Mouse (Mus musculus): Measurements from ENCODE around the gene Gm8251. TPM values are rescaled to one million over a fixed set of nuclear protein-coding genes. Genes with fewer than 3 reads are reported as not detected.

Gene Gm8251
- polyA plus RNA-seq, 1 experiment: 0.92 TPM

DNA sequence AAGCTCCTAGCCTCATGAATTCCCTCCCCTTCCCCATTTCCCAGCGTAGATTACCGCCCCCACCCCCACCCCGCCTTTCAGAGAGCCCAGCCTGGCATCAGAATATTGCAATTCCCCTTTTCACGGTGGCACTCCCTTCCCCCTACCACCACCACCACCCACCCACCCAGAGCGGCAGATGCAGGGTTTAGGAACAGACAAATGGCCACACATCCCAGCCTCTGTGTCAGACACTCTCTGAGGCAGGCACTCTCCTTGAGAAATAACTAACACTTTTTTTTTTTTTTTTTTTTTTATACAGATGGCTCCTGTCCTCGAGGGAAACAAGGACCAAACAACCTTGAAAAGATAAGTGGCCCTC, 19.2 kb downstream of the Gm8251 start:
- Histone ChIP-seq H3K4me1 (ENCODE audit: control insufficient read depth, insufficient read depth, low read length) (no peaks in the 10 kb centered on the region; the same call in 1 of the 2 replicates), H3K27ac (ENCODE audit: control insufficient read depth, insufficient read depth, low read depth, low read length, poor library complexity) (no peak overlapping the region), H3K4me3 (replicated peaks; ENCODE audit: control insufficient read depth, low read depth, low read length) (peak overlapping the region; percentile 55)
- 6% methylated on average over 6 of the region's 6 CpGs for WGBS
- no peak for TF ChIP-seq POLR2A (IDR thresholded peaks at IDR 0.05; ENCODE audit: borderline replicate concordance, control insufficient read depth, low read depth, low read length)
- TF ChIP-seq CTCF (IDR thresholded peaks at IDR 0.05; ENCODE audit: control insufficient read depth, insufficient read depth, low read length): no peak

DNA sequence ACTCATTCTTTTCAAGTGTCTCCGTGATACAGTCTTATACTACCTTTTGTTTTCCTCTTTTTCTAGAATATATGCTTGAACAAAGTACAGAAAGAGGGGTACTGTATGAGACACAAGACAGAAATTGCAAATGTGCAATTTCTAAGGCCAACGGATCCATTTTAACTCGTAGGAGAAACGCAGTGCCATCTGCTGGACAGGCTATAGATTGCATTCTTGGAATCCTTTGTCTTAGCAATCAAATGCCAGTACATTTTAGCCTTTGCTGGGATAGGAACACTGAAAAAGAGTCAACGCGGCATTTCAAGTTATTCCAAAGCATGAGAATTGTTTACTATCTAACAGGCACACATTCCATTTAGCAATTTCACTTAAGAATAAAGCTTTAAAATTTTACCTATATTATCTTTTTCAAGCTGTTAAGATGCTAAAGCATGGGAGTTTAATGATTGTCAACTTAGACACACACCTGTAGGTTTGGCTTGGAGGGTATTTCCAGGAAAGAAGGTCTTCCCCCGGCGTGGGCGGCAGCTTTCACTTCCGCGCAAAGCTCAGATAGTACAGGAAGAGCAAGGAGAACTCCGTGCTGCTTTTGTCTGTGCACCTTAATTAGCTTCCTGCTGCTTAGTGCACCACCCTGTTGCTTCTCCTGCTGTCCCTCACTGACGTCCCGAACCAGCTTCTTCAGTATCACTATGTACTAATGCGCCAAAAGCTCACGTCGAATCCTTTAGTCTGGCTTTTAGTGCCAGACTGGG, 19.8 kb downstream of the Gm8251 start:
- Histone ChIP-seq H3K4me1 (ENCODE audit: control insufficient read depth, insufficient read depth, low read length) (no peaks in the 10 kb centered on the region; the same call in 1 of the 2 replicates), H3K4me3 (replicated peaks; ENCODE audit: control insufficient read depth, low read depth, low read length) (peak overlapping the region; percentile 55)
- no peak for TF ChIP-seq POLR2A (IDR thresholded peaks at IDR 0.05; ENCODE audit: borderline replicate concordance, control insufficient read depth, low read depth, low read length)
- peak; percentile 47; the same call in 1 of the 2 replicates for TF ChIP-seq CTCF (IDR thresholded peaks at IDR 0.05; ENCODE audit: control insufficient read depth, insufficient read depth, low read length)

DNA sequence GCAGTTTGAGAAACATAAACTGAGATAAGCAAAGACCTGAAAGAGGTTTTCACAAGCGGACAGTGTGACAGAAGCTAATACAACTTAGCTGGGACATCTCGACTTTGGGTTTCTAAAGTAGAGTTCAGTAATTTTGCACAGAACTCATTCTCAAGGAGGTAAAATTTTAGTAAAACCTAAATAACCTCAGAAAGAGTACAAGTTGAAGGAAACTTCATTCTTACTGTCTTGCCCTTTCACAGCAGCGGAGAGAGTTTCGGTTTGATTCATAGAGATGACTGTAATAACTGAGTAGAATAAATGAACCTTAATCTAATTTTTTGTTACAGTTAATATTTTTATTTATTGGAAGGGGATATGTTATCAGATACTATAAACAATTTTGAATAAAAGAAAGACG, 28.8 kb downstream of the Gm8251 start:
- 84% methylated on average over 5 of the region's 5 CpGs for WGBS
- TF ChIP-seq POLR2A (IDR thresholded peaks at IDR 0.05; ENCODE audit: borderline replicate concordance, control insufficient read depth, low read depth, low read length): no peak
- TF ChIP-seq CTCF (IDR thresholded peaks at IDR 0.05; ENCODE audit: control insufficient read depth, insufficient read depth, low read length): no peak
- Histone ChIP-seq H3K4me1 (ENCODE audit: control insufficient read depth, insufficient read depth, low read length) (no peaks in the 10 kb centered on the region), H3K4me3 (replicated peaks; ENCODE audit: control insufficient read depth, low read depth, low read length) (no peak overlapping the region), H3K27ac (ENCODE audit: control insufficient read depth, insufficient read depth, low read depth, low read length, poor library complexity) (no peak overlapping the region)

More for the DNA sequence above, 19.8 kb downstream of the Gm8251 start:
- WGBS: under 1% methylated on average over 17 of the region's 17 CpGs
- H3K27ac ChIP-seq (ENCODE audit: control insufficient read depth, insufficient read depth, low read depth, low read length, poor library complexity): no peak overlapping the region

DNA sequence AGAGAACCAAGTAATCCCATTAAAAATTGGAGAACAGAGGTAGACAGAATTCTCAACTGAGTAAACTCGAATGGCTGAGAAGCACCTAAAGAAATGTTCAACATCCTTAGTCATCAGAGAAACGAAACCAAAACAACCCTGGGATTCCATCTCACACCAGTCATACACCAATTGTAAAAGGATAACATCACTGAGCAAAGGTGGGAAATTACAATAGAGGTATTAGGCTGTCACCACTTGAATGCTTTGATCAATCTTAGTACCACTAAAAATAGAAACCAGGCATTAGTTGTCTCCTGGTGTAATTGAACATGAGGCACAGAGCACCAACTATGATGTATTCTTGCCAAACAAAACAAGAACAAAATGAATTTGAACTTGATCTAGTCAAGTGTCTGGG, 29.5 kb downstream of the Gm8251 start:
- 59% methylated on average over 2 of the region's 2 CpGs for WGBS

DNA sequence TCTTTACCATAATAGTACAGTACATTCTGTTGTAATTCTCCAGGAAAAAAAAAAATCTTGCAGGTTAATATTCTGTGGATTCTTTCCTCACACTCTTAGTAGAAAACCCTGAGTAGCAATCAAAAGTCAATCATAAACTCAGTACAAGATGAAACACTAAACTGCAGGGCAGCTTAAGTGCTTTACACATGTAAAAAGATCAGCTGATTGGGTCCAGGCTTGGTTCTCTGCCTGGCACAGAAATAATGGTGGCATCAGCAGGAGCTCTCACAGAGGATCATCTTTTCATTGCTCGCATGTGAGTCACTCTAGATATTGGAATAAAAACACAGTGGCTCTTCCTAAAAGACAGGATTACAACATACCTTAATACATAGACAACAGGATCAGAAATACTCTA, 34.1 kb downstream of the Gm8251 start:
- H3K4me3 ChIP-seq (replicated peaks; ENCODE audit: control insufficient read depth, low read depth, low read length): no peak overlapping the region
- 75% methylated on average over 1 of the region's 1 CpGs for WGBS
- TF ChIP-seq CTCF (IDR thresholded peaks at IDR 0.05; ENCODE audit: control insufficient read depth, insufficient read depth, low read length) (no peak), POLR2A (IDR thresholded peaks at IDR 0.05; ENCODE audit: borderline replicate concordance, control insufficient read depth, low read depth, low read length) (no peak)
- no peak overlapping the region for H3K27ac ChIP-seq (ENCODE audit: control insufficient read depth, insufficient read depth, low read depth, low read length, poor library complexity)
- no peaks in the 10 kb centered on the region for H3K4me1 ChIP-seq (ENCODE audit: control insufficient read depth, insufficient read depth, low read length)

More for the DNA sequence above, 29.5 kb downstream of the Gm8251 start:
- Histone ChIP-seq H3K4me1 (ENCODE audit: control insufficient read depth, insufficient read depth, low read length) (no peaks in the 10 kb centered on the region), H3K4me3 (replicated peaks; ENCODE audit: control insufficient read depth, low read depth, low read length) (no peak overlapping the region), H3K27ac (ENCODE audit: control insufficient read depth, insufficient read depth, low read depth, low read length, poor library complexity) (no peak overlapping the region)
- TF ChIP-seq CTCF (IDR thresholded peaks at IDR 0.05; ENCODE audit: control insufficient read depth, insufficient read depth, low read length) (no peak), POLR2A (IDR thresholded peaks at IDR 0.05; ENCODE audit: borderline replicate concordance, control insufficient read depth, low read depth, low read length) (no peak)

DNA sequence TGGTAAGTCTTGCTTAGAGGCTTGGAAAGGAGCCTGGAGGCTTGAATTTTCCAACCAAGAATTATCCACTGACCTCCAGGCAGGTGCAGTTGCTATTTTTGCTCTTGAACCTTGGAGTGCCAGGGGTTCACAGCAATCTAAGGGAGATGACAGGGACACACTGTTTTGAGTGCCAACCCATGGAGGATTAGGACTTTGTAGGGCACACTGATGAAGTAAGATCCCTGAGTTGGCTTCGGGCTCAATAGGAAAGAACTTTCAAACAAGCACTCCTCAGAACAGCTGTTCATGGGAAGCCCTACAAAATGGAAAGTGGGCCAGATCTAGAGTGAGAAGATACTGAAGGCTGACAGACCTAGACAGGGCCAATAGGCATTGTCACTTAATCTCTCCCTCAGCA, 39.1 kb downstream of the Gm8251 start:
- 82% methylated on average over 1 of the region's 1 CpGs for WGBS
- TF ChIP-seq CTCF (IDR thresholded peaks at IDR 0.05; ENCODE audit: control insufficient read depth, insufficient read depth, low read length) (no peak), POLR2A (IDR thresholded peaks at IDR 0.05; ENCODE audit: borderline replicate concordance, control insufficient read depth, low read depth, low read length) (no peak)
- no peak overlapping the region for H3K4me3 ChIP-seq (replicated peaks; ENCODE audit: control insufficient read depth, low read depth, low read length)

DNA sequence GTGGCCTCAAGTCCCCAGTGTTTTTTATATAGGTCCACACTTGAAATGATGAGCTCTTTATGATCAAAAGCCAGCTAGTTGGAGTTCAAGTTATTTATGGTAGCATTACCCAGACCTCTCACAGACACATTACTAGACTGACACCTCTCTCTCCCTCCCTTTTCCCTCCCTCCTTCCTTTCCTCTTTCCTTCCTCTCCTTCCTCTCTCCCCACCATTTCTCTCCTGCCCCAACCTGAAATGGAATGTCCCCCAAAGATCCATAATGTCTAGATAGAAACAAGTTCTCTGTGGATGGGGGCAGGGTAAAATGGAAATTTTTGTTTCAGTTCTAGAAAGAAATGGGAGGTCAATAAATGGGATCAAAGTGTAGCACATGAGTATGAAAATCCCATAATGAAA, 41.8 kb downstream of the Gm8251 start, which contains the start of gene Mettl21c:
TSS of gene Mettl21c (minus strand) at position 101 of the 400 bp plus-strand sequence.
- H3K4me1 ChIP-seq (ENCODE audit: control insufficient read depth, insufficient read depth, low read length): no peaks in the 10 kb centered on the region
- H3K4me3 ChIP-seq (replicated peaks; ENCODE audit: control insufficient read depth, low read depth, low read length): no peak within 1 kb of the TSS
- no peak for TF ChIP-seq CTCF (IDR thresholded peaks at IDR 0.05; ENCODE audit: control insufficient read depth, insufficient read depth, low read length)
- no peak for TF ChIP-seq POLR2A (IDR thresholded peaks at IDR 0.05; ENCODE audit: borderline replicate concordance, control insufficient read depth, low read depth, low read length)
- no peak within 1 kb of the TSS for H3K27ac ChIP-seq (ENCODE audit: control insufficient read depth, insufficient read depth, low read depth, low read length, poor library complexity)

More for the DNA sequence above, 39.1 kb downstream of the Gm8251 start:
- Histone ChIP-seq H3K27ac (ENCODE audit: control insufficient read depth, insufficient read depth, low read depth, low read length, poor library complexity) (no peak overlapping the region), H3K4me1 (ENCODE audit: control insufficient read depth, insufficient read depth, low read length) (no peaks in the 10 kb centered on the region)

DNA sequence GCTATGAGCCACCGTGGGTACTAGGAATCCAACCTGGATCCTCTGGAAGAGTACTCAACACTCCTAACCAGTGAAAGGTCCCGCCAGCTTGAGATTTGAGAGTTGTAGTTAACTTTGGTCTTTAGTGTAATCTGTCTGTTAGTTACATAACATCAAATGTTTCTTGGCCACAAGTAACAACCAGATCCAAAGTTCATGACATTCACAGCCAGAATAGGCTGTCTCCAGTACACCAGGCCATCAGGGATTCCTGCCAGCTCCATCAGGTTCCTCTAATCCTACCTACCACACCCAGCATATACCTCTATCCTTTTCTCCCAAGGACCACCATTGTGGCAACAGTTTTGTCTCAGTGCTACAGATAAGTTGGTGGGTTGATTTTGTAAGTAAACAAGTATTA, 46.2 kb downstream of the Gm8251 start:
- WGBS: 84% methylated on average over 2 of the region's 2 CpGs
- no peak overlapping the region for H3K27ac ChIP-seq (ENCODE audit: control insufficient read depth, insufficient read depth, low read depth, low read length, poor library complexity)
- TF ChIP-seq CTCF (IDR thresholded peaks at IDR 0.05; ENCODE audit: control insufficient read depth, insufficient read depth, low read length): no peak
- no peak for TF ChIP-seq POLR2A (IDR thresholded peaks at IDR 0.05; ENCODE audit: borderline replicate concordance, control insufficient read depth, low read depth, low read length)

More for the DNA sequence above, 46.2 kb downstream of the Gm8251 start:
- no peak overlapping the region for H3K4me3 ChIP-seq (replicated peaks; ENCODE audit: control insufficient read depth, low read depth, low read length)
- no peaks in the 10 kb centered on the region for H3K4me1 ChIP-seq (ENCODE audit: control insufficient read depth, insufficient read depth, low read length)

Other genes with a start within 250 kb of the Gm8251 start
- gene Uxs1, start 234.1 kb downstream of the Gm8251 start, polyA plus RNA-seq (2011; ENCODE audit: insufficient read depth, insufficient read length, low replicate concordance, missing spikeins): 6.3 and 7.8 TPM in 2 replicates
- gene Tpp2, start 128.3 kb downstream of the Gm8251 start, polyA plus RNA-seq (2011; ENCODE audit: insufficient read depth, insufficient read length, low replicate concordance, missing spikeins): 12.6 and 22.4 TPM in 2 replicates
- gene Mettl21c, start 41.9 kb downstream of the Gm8251 start, polyA plus RNA-seq (2011; ENCODE audit: insufficient read depth, insufficient read length, low replicate concordance, missing spikeins): not detected in 2 replicates
- 5.6 and 39.5 TPM in 2 replicates for gene Tex30, start 40.5 kb upstream of the Gm8251 start, polyA plus RNA-seq (2011; ENCODE audit: insufficient read depth, insufficient read length, low replicate concordance, missing spikeins)
- gene Kdelc1, start 56.9 kb upstream of the Gm8251 start, polyA plus RNA-seq (2011; ENCODE audit: insufficient read depth, insufficient read length, low replicate concordance, missing spikeins): 2.5 and 5.6 TPM in 2 replicates
- 0.81 and 2.1 TPM in 2 replicates for gene Bivm, start 57.0 kb upstream of the Gm8251 start, polyA plus RNA-seq (2011; ENCODE audit: insufficient read depth, insufficient read length, low replicate concordance, missing spikeins)
- 7.1 and 7.3 TPM in 2 replicates for gene Ercc5, start 85.8 kb upstream of the Gm8251 start, polyA plus RNA-seq (2011; ENCODE audit: insufficient read depth, insufficient read length, low replicate concordance, missing spikeins)
- not detected in 2 replicates for gene Mettl21e, start 157.0 kb upstream of the Gm8251 start, polyA plus RNA-seq (2011; ENCODE audit: insufficient read depth, insufficient read length, low replicate concordance, missing spikeins)

Measured in bone marrow, adult 2 months (tissue).